Mouse (Mus musculus) cerebellum, adult 9-10 months (tissue): ENCODE measurements around the gene Slc13a3.
A peak's percentile ranks its signal among the peaks of the same experiment; 100 is the strongest.

Source experiments
- DNase-seq: peaks from one replicate; pipeline ENCODE4 v3.0.0; 2022

Gene Slc13a3

DNA sequence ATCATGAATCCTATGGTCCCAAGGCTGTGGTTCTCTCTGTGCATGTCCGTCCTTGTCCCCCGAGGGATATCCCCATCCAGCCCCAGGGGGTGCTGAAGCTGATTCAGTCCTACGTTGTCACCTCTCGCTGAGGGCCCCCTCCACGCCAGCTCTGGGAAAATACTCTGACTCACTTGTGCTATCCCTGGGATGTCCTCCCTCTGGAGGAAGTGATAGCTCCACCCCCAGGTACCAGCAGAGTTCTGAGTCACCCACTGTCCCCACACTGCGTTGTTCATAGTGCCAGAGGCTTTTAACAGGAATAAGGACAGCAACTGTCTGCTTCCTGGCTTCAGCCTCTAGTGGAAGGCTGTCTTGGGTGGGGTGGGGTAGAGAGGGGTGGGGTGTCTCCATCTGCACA is 67.7 kb downstream of the Slc13a3 start:
- DNase-seq: no peak

DNA sequence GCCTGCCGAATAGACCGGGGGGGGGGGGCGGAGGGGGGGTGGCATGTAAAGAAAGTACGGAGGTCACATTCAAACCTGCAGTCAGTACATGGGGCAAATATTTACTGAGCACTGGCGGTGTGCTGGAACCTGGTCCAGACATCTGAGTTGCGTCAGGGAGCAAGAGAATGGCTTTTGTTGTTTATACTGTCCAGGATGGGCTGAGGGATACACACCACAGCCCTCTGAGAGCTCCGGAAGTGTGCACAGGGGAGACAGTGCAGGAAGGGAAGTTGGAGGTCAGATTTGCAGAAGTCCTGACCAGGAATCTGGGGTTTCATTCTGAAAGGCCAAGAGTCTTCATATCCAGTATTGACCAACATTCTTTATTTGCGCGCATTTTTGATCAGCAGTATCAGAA is 68.1 kb downstream of the Slc13a3 start:
- DNase-seq: no peak

- no peak for DNase-seq
Measured at GRCm38 (mm10) chr2:165398164-165398785, 74.8 kb downstream of the Slc13a3 start.

GRCm38 (mm10) chr2:165397502-165398163 is 75.4 kb downstream of the Slc13a3 start:
- no peak for DNase-seq

- no peak for DNase-seq
Measured at GRCm38 (mm10) chr2:165396831-165397501, 76.1 kb downstream of the Slc13a3 start.

- DNase-seq: no peak
Measured at GRCm38 (mm10) chr2:165392156-165392555, 80.9 kb downstream of the Slc13a3 start.

GRCm38 (mm10) chr2:165391561-165391960 is 81.5 kb downstream of the Slc13a3 start:
- peak; percentile 51 for DNase-seq

- no peak for DNase-seq
Measured at GRCm38 (mm10) chr2:165389299-165389952, 83.6 kb downstream of the Slc13a3 start.

DNA sequence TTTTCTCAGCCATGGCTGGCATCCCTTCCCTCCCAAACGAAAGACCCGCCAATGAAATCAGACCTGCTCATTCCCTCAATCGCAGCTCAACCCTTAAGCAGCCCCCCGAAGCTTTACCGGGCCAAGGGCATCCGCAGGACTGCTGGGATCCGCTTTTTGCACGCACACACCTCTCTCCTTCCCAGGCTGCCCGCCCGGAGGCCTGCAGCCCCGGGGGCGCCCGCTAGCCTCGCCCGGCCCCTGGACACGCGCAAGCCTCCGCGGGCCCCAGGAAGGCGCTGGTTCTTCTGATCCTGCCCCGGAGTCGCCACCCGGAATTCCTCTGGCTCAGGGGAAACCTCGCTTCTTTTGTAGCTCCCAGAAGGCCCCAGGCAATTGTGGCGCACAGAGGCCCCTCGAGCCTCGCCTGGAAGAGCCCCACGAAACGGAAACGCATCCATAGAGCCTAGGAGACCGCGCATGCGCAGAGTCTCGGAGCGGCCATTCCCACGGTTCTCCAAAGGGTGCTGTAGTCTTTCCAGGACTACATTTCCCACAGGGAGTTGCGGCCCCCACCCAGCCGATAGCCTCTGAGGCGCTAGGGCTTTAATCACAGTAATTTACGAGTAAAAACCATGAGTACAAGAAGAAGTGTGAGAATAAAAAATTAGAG is 85.1 kb downstream of the Slc13a3 start, which contains the start of gene Zfp334:
Zfp334 (minus strand) TSS at position 416 of the 652 bp plus-strand sequence.
- DNase-seq: peak; percentile 97

- DNase-seq: no peak
Measured at GRCm38 (mm10) chr2:165387370-165387769, 85.7 kb downstream of the Slc13a3 start.

GRCm38 (mm10) chr2:165380050-165380449 is 93.0 kb downstream of the Slc13a3 start:
- DNase-seq: no peak

DNA sequence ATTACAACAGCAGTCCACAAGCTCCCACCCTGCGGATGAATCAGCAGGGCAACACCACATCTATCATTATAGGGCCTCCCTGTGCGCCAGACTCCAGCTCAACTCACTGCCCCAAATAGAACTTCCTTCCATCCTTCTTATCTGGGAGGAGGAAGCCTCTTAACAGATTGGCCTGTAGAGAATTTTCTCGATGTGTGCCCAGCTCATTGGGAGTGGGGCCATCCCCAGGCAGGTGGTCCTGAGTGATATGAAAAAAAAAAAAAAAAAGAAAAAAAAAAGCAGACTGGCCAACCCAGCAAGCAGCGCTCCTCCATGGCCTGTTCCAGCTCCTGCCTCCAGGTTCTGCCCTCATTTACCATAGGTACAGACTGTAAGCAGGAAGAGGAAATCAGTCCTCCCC is 97.0 kb downstream of the Slc13a3 start:
- DNase-seq: no peak

- no peak for DNase-seq
Measured at GRCm38 (mm10) chr2:165375478-165375877, 97.6 kb downstream of the Slc13a3 start.

- DNase-seq: no peak
Measured at GRCm38 (mm10) chr2:165371066-165371465, 102.0 kb downstream of the Slc13a3 start.

DNA sequence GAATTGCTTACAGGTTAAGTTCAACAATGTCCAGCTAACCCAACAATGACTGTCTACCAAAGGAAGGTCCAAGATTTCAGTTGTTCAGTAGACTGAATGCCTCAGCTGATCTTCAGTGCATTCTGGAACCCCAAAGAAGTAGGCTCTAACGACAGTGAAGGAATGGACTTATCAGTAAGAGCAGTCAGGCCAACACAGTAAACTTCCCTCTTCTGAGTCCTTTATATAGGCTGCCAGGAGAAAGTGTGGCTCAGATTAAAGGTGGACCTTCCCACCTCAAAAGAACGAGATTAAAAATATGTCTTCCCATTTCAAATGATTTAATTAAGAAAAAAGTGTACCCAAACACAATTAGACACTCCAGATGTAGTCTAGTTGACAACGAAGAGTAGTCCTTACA is 102.7 kb downstream of the Slc13a3 start:
- DNase-seq: no peak

DNA sequence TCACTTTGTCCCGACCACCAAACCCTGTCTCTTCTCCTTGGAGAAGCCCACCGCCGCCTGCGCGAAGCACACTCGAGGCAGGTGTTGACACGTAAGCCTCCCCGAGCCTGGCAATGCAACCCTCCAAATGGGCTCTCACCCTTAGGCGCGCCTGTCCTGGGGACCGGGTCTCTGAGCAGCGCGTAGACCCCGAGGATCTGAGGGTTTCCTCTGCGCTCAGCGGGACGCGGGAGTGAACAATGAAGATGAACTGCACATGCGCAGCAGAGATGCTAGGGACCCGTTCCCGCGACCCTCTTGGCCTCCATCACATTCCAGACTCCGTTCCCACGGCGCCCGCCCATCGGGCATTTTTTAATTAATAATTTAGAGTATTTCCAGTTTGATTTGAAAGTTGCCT is 104.5 kb downstream of the Slc13a3 start, which contains the start of gene Zfp663:
Zfp663 (minus strand) TSS at position 234 of the 400 bp plus-strand sequence.
- DNase-seq: no peak

DNA sequence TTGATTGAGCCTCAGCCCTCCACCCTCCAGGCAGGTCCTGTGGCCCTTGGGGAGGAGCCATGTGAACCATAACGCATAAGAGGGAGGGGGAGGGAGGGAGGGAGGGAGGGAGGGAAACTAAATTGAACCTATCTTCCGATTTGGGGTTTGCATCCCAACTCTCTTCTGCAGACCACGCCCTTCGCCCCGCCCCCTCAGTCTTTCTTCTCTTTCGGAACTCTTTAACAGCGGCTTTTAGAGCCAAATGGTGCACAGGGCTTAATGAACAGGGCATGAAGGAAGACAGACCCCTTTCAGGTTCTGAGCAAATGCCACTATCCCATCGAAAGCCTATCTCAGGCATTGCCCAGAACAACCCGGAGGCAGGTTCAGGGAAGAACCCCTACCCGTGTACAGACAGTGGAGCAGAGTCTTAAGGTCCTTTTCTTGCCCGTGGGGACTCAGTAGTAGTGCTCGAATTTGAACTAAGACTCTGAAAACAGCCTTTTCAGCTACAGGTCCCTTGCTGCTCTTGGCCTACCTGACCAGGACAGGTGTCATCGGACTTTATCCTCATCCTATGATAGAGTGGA is 105.1 kb downstream of the Slc13a3 start:
- DNase-seq: no peak

- no peak for DNase-seq
Measured at GRCm38 (mm10) chr2:165367047-165367520, 105.9 kb downstream of the Slc13a3 start.

DNA sequence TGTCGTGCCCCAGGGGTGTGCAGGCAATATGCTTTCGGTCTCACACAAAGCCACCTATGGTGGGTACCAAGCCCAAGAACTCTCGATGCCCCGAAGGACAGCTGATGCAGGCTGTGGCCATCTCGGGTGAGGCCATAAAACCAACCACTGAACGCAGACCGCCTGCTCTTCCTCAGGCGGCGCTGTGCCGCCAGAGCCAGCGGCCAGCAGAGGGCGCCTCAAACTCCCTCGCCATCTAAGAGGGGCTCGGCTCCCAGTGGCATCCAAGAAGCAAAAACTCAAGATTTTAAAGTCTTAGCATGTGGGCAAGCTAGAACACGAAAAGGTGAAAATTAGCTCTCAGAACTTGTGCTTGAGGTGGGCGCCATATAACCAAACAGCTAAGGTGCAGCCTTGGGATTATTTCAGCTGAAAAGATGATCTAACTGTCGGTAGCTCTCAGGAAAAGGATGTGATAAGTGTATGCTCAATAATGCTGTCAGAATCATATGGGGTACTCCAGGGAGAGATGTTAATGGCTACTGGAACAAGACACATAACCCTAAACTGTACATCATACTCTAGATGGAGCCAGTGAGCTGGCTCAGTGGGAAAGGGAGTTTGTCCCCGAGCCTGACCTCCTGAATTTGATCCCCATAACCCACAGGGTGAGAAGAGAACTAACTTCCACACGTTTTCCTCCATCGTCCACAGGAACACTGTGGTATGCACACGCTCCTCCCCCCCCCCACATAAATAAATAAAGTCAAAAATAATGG is 108.5 kb downstream of the Slc13a3 start:
- DNase-seq: peak; percentile 57

DNA sequence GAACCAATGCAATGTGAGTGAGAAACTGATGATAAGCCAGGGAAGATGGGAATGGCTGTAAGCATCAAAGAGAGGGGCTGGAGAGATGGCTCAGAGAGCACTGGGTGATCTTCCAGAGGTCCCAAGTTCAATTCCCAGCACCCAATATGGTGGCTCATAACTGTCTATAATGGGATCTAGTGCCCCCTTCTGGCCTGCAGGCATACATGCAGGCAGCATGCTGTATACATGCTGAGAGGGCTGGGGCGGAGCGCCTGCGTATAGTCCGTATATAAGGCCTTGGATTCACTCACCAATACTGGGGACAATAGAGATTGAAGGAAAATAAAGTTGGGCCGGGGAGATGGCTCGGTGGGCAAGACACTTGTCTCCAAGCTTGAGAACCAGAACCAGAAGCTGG is 109.7 kb downstream of the Slc13a3 start:
- DNase-seq: no peak

DNA sequence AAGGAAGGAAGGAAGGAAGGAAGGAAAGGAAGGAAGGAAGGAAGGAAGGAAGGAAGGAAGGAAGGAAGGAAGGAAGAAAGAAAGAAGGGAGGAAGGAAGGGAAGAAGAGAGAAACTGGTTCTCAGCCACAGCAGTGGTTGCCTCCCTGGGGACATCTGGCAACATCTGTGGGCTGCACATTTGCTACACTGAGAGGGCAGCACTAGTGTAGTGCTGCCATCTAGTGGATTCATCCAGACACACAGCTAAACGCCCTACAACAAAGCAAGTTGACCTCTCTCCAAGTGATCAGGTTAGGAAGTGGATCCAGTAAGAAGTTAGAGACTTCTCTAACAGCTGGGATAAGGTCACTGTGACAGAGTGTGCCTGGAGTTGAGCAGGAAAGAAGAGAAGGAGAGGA is 112.2 kb downstream of the Slc13a3 start:
- DNase-seq: peak; percentile 43
